Mouse (Mus musculus) kidney, adult 8-10 months (tissue): ENCODE data around the gene Scn2b.
A peak's percentile ranks its signal among the peaks of the same experiment; 100 is the strongest.

Source experiments
- DNase-seq, 2 experiments: peaks; one replicate each; pipeline ENCODE4 v3.0.0; 2022

The Scn2b gene

GRCm38 (mm10) chr9:45120567-45120966 is 3.0 kb downstream of the Scn2b start:
- no peak for DNase-seq

- no peak for DNase-seq
These were observed 3.4 kb downstream of the Scn2b start for GRCm38 (mm10) chr9:45121001-45121400.

GRCm38 (mm10) chr9:45121769-45122168 is 4.2 kb downstream of the Scn2b start:
- peak; percentile 64 to 76 for DNase-seq

- peak in 1 of 2 experiments; percentile 41 for DNase-seq
These were observed 4.7 kb downstream of the Scn2b start for GRCm38 (mm10) chr9:45122209-45122761.

GRCm38 (mm10) chr9:45125211-45125610 is 7.6 kb downstream of the Scn2b start:
- DNase-seq: no peak

- DNase-seq: no peak
These were observed 9.4 kb downstream of the Scn2b start for GRCm38 (mm10) chr9:45126941-45127340.

- DNase-seq: no peak
These were observed 12.5 kb downstream of the Scn2b start for GRCm38 (mm10) chr9:45130119-45130518.

GRCm38 (mm10) chr9:45133484-45134310 is 16.1 kb downstream of the Scn2b start:
- DNase-seq: peak; percentile 51 to 78

GRCm38 (mm10) chr9:45136442-45137169 is 19.0 kb downstream of the Scn2b start:
- DNase-seq: no peak

- DNase-seq: no peak
These were observed 20.8 kb downstream of the Scn2b start, which contains the start of gene Scn4b for GRCm38 (mm10) chr9:45138191-45139032. TSS of gene Scn4b (plus strand) at chr9:45138395.

GRCm38 (mm10) chr9:45139082-45139481 is 21.5 kb downstream of the Scn2b start:
- no peak for DNase-seq

- DNase-seq: no peak
These were observed 23.4 kb downstream of the Scn2b start for GRCm38 (mm10) chr9:45140945-45141344.

GRCm38 (mm10) chr9:45142686-45143085 is 25.1 kb downstream of the Scn2b start:
- DNase-seq: peak; percentile 54 to 84

GRCm38 (mm10) chr9:45145533-45146266 is 28.1 kb downstream of the Scn2b start:
- no peak for DNase-seq

- peak; percentile 55 to 79 for DNase-seq
These were observed 28.6 kb downstream of the Scn2b start for GRCm38 (mm10) chr9:45146267-45146597.

- DNase-seq: no peak
These were observed 33.4 kb downstream of the Scn2b start for GRCm38 (mm10) chr9:45150933-45151332.

GRCm38 (mm10) chr9:45153361-45153760 is 35.8 kb downstream of the Scn2b start:
- no peak for DNase-seq

- no peak for DNase-seq
These were observed 50.3 kb downstream of the Scn2b start for GRCm38 (mm10) chr9:45167903-45168302.

- no peak for DNase-seq
These were observed 52.6 kb downstream of the Scn2b start for GRCm38 (mm10) chr9:45170150-45170549.

- no peak for DNase-seq
These were observed 53.6 kb downstream of the Scn2b start for GRCm38 (mm10) chr9:45171073-45171610.

- DNase-seq: no peak
These were observed 55.9 kb downstream of the Scn2b start for GRCm38 (mm10) chr9:45173475-45173874.

GRCm38 (mm10) chr9:45179282-45179681 is 61.7 kb downstream of the Scn2b start:
- DNase-seq: no peak
